Mouse (Mus musculus): ENCODE results near the gene Kdm6a. TPM values are rescaled to one million over a fixed set of nuclear protein-coding genes. Genes with fewer than 3 reads are reported as not detected.

Kdm6a gene
- total RNA-seq, 2 experiments from 2014 or later = 36.9 to 47.5 TPM

Other genes with a start within 250 kb of the Kdm6a start
- not detected in 2 replicates for gene Dusp21, start 16.7 kb upstream of the Kdm6a start, total RNA-seq (2015)
- not detected in 2 replicates for gene Dusp21, start 16.7 kb upstream of the Kdm6a start, total RNA-seq (2017)